Mouse (Mus musculus) urinary bladder, postnatal 36 days (tissue): ENCODE results near the gene Cep72.
"Not testable (repeated sequence)": the region's sequence is repeated elsewhere in the genome, so short reads cannot be mapped to it uniquely, and the experiment has no call there.

ENCODE experiments used
- DNase-seq, 2 experiments: peaks; one replicate each; pipeline ENCODE4 v3.0.0; 2022; ENCODE audit warnings: low spot score in 2 of 2, mixed read lengths in 1 of 2

Gene Cep72

GRCm38 (mm10) chr13:74061613-74062377 is at the start of gene Cep72:
Cep72 (minus strand) TSS chr13:74062299.
- peak; percentile 90 for DNase-seq

GRCm38 (mm10) chr13:74107410-74107809 is 45.3 kb upstream of the Cep72 start:
- DNase-seq = no peak

- no peak for DNase-seq
Observed at GRCm38 (mm10) chr13:74104417-74104816, 42.3 kb upstream of the Cep72 start.

- no peak for DNase-seq
Observed at GRCm38 (mm10) chr13:74102831-74103582, 40.9 kb upstream of the Cep72 start.

GRCm38 (mm10) chr13:74102108-74102830 is 40.2 kb upstream of the Cep72 start:
- DNase-seq = no peak

- no peak for DNase-seq
Observed at GRCm38 (mm10) chr13:74098913-74099312, 36.8 kb upstream of the Cep72 start.

GRCm38 (mm10) chr13:74096715-74097363 is 34.7 kb upstream of the Cep72 start:
- peak; percentile 49 to 62 for DNase-seq

GRCm38 (mm10) chr13:74095936-74096335 is 33.8 kb upstream of the Cep72 start:
- DNase-seq = no peak

GRCm38 (mm10) chr13:74090265-74090664 is 28.2 kb upstream of the Cep72 start:
- no peak for DNase-seq

GRCm38 (mm10) chr13:74073369-74073768 is 11.3 kb upstream of the Cep72 start:
- DNase-seq = no peak

- no peak for DNase-seq
Observed at GRCm38 (mm10) chr13:74071714-74072113, 9.6 kb upstream of the Cep72 start.

GRCm38 (mm10) chr13:74071244-74071643 is 9.1 kb upstream of the Cep72 start:
- not testable (repeated sequence) for DNase-seq

- DNase-seq = no peak
Observed at GRCm38 (mm10) chr13:74066576-74066975, 4.5 kb upstream of the Cep72 start.

GRCm38 (mm10) chr13:74063340-74064050 is 1.4 kb upstream of the Cep72 start:
- no peak for DNase-seq

- DNase-seq = no peak
Observed at GRCm38 (mm10) chr13:74062378-74063128, 454 bp upstream of the Cep72 start.

GRCm38 (mm10) chr13:74058081-74058480 is 4.0 kb downstream of the Cep72 start:
- no peak for DNase-seq

- DNase-seq = no peak
Observed at GRCm38 (mm10) chr13:74056194-74056593, 5.9 kb downstream of the Cep72 start.

- no peak for DNase-seq
Observed at GRCm38 (mm10) chr13:74039926-74040325, 22.2 kb downstream of the Cep72 start.

- no peak for DNase-seq
Observed at GRCm38 (mm10) chr13:74035776-74036175, 26.3 kb downstream of the Cep72 start.

GRCm38 (mm10) chr13:74034756-74035155 is 27.3 kb downstream of the Cep72 start:
- DNase-seq = no peak
